Mouse (Mus musculus): ENCODE measurements around the gene Ap3d1.

Ap3d1 gene

DNA sequence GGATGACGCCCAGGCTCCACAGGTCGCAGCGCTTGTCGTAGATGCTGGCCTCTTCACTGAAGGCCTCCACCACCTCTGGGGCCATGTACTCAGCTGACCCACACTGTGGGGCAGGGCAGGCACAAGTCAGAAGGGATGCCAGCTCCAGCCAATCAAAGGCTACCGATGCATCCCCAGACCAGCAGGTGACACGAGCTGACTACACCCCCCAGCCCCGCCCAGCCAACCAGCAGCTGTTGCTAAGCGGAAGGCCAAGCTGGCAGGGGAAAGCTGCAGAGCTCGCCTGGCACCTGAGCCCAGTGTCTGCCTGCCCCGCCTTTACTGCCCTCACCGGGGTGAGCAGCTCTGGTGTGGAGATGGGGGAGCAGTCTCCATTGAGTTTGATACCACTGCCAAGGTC, 73.5 kb downstream of the Ap3d1 start:
- in situ Hi-C loops (cut with MboI, MseI): no loop called here

DNA sequence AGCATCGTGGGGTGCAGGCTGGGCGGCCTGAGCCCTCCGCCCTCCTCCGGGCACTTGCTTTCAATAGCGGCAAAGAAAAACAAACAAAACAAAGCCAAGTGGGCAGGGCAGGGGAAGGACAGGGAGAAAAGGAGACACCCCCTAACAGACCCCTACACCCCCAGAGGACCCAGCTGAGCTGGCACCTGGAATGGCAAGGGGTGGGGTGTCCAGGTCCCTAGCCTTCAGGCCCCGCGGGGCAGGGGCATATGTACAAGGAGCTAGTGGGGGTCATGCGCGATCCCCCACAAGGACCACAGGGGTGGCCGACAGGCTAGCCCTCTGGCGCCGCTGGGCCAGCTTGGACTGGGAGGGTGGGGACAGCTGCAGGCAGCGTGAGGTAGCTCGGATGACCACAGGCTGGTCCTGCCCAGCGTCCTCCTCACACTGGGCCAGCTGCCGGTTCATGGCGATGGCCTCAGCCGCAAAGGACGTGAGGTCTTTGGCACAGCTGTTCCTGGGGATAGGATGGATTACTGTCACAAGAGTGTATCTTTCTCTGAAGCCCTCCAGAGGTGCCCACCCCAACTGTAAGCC, 75.1 kb downstream of the Ap3d1 start:
- in situ Hi-C loops (cut with MboI, MseI): no loop called here

DNA sequence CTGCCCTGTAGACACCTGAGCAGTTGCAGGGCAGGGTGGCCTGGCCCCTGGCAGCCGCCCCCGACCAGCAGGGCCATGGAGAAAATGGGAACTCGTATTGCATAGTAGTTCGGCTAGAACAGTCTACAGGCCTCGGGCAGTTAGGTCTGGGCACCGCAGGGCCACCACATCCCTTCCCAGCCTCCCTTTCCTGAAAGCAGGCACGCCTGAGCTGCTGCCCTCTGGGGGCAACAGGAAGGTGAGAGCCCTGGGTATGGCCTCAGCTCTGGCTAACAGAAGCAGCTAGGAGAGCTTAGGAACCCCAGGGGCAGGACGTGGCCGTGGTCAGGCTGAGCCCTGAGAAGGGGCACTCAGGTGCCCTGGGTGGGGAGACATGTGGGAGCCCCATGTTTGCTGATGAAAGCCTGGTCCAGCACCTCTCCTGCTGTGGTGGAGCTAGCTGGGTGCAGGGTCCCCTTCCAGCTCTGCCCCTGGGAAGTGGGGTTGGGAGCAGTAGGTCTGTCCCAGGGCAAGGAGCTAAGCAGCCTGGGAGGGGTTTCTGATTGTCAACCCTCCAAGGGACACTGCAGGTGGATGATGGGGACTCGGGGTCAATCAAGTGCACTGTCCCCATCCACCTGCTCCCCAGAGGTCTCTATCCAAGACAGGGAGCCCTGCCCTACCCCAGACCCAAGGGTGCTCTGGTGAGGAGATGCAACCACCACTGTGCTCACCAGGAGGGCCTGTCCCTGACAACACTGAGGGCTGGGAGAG, 75.9 kb downstream of the Ap3d1 start:
- in situ Hi-C loops (cut with MboI, MseI): no loop called here

DNA sequence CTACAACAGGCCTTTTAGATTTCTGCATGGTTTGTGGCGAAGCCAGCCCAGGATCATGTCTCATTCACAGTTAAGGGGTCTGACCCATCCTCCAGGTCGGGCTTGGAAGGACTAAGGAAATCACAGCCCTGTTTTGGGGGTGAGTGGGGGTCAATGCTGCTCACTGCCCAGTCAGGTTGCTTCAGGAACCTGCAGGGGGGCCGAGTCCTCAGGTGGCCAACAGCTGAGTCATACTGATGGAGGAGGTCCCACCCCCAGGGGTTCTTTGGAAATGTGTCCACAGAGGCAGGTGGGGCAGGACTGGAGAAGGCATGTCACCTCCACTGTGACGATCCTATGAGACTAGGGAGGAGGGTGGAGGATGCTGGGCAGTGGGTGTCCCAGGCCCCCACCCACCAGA, 76.6 kb downstream of the Ap3d1 start:
- in situ Hi-C loops (cut with MboI, MseI): no loop called here

DNA sequence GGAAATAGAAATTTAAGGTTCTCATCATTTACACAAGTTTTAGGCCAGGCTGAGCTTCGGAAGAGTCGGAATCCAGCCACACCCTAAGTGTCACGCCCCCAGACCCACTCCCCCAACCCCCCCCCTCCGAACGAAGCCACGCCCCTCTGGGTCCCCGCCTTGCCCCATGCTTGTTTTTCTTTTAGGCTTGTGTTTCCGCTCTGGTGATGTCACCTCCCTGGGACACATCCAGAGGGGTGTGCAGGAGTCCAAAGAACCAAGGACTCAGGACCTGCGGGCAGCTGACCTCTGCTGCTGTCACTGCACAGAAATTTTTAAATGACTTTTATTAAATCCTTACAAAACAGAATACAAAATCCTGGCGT, 77.1 kb downstream of the Ap3d1 start:
- in situ Hi-C loops (cut with MboI, MseI): no loop called here

DNA sequence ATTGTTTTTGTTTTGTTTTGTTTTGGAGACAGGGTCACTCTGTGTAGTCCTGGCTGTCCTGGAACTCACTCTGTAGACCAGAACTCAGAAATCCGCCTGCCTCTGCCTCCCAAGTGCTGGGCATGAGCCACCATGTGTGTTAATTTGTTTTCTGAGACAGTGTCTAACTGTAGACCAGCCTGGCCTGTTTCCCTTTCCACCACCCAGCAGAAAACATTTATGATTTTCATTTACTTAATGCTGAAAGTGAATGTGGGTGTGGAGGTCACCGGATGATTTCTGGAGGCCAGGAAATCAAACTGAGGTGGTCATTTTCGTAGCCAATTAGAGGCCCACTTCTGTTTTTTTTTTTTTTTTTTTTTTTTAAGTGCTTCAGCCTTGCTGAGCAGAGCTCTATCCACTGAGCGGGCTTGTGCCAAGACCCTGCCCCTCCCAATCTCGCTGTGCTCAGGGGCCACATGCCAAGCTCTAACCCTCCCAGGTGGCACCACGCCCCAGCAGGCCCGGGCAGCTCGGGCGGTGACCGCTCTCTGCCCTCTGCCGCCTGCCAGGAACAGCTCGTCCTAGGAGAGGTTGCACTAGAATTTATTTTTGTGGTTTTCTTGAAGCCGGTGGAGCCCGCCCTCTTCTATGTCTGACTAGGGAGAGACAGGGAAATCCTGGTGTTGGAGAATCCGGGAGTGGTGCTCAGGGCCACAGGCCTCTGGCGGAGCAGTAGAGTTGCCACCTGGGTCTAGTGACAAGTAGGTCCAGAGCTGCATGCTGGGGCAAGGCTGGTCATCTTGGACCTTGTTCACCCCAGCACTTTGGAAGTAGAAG, 77.7 kb downstream of the Ap3d1 start:
- in situ Hi-C loops (cut with MboI, MseI): no loop called here

DNA sequence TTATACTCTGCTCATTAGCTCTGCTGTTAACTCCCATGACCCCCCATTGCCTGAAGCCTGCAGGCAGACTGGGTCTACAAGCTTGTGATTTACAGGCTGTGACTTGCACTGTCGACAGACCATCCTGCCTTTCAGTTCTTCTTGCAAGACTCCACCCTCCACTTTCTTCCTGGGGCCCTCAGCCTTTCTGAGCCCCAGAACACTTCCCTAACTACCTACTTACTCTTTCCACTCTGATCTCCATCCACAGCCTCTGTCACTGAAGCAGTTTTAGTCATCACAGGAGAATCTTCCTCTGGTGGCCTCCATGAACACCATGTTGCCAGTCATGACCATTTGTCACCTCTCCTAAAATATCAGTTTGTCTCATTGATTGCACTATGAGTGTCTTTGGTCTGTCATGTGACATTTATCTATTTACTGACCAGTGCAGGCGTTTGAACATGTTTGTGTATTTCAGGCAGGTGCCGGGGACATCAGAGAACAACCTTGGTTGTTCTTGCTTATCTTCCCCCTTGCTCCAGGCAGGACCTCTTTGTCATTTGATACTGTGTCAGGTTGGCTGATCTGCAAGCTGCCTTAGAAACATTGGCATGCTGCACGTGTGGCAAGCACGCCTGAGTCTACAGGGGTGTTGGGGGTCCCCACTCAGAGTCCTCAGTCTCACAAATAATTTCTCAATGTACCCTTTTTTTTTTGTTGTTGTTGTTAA, 78.4 kb downstream of the Ap3d1 start:
- in situ Hi-C loops (cut with MboI, MseI): no loop called here

DNA sequence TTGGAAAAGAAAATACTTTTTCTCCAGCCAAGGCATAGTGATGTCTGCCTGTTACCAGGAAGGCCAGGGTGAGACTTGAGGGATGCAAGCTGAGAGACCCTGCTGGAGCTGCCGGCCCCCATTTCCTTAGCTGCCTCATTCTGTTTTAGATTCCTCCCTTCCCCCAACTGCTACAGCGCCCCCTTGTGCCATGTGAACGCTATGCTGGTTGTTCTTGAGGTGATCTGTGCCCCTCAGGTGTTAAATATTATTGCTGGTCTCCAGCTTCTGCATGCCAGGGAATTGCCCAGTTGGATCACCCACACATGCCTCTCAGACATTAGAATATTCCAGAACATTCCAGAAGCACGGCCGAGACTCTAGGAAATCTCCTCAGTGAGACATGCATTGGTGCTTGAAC, 80.9 kb downstream of the Ap3d1 start:
- in situ Hi-C loops (cut with MboI, MseI): no loop called here

DNA sequence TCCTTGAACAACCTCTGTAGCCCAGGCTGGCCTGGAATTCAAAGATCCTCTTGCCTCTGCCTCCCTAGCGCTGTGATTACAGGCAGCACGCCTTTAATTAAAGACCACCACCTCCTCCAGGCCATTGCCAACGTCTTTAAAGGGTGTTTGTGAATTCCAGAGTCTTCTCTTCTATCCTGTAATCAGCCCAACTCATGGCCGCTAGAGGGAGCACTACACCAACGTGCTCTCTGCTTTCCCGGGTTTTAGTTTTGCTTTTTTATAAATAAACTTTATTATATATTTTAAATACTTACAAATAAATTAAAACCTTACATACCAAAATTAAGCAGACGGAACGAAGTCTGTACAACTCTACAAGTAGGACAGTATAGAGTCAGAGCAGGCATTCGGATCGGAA, 82.9 kb downstream of the Ap3d1 start:
- in situ Hi-C loops (cut with MboI, MseI): no loop called here

DNA sequence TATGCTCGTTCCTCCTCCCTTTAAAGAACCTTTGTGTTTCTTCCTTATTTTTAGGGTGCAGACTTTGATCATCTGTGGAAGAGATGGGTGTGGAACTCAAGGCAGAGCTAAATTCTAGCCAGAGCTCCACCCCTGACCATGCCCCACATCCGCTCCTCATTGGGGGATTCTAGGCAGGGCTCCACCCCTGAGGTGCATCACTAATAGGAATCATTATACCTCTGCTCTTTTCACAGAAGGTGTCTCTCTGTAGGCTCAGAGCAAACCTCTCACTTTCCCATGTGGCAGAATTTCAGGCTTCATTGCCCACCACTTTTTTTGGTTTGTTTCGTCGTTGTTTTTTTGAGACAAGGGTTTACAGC, 83.2 kb downstream of the Ap3d1 start:
- in situ Hi-C loops (cut with MboI, MseI): no loop called here

DNA sequence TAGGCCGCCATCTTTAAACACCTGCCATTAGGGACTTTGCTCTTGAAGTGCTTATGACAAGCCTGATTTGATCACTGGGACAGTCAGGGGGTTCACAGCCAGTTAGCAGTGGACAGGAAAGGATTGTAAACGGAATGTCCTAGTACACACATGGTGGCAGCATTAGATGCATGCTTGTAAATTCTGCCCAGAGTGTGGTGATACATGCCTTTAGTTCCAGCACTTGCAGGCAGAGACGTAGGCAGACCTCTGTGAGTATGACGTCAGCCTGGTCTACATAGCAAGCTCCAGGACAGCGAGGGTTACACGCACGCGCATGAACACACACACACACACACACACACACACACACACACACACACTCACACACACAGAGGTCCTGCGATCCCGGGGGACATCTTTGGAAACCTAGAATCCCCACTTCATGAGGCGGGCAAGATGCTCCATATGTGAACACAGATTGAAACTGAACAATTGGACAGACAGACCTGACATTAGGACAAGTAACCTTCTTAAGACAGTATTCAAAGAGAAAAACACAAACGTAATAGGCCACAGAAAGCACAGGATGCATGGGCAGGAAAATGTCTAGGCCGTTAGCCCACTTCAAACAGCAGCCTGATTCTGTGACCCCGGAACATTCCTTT, 83.7 kb downstream of the Ap3d1 start:
- in situ Hi-C loops (cut with MboI, MseI): no loop called here

Data from T-helper 1 cell (primary cell).